Mouse (Mus musculus) embryonic facial prominence, embryonic 14.5 days (tissue): ENCODE data around the gene Lrg1. TPM values are rescaled to one million over a fixed set of nuclear protein-coding genes. Genes with fewer than 3 reads are reported as not detected.

ENCODE experiments used
- ATAC-seq: fragments of 200-750 bp; cut with Nextera tagmentation; 2 replicates; pipeline ENCODE4 v1.8.0; 2017; ENCODE audit warnings: low read depth, moderate number of reproducible peaks, moderate TSS enrichment
- DNase-seq: peaks from one replicate; pipeline ENCODE4 v3.0.0-alpha.2; 2015; ENCODE audit warnings: low spot score
- H3K27ac ChIP-seq: fragments of 300-500 bp; sonication (generic); replicated peaks from 2 replicates; pipeline ENCODE4 v1.5.1; 2014; ENCODE audit warnings: low read depth, mild to moderate bottlenecking, low read length, moderate library complexity
- H3K27me3 ChIP-seq: fragments of 300-500 bp; sonication (generic); replicated peaks from 2 replicates; pipeline ENCODE4 v1.6.1; 2014; ENCODE audit warnings: low read length; ENCODE audit not compliant: control insufficient read depth, insufficient read depth
- H3K36me3 ChIP-seq: fragments of 300-500 bp; sonication (generic); 2 replicates; pipeline ENCODE4 v1.6.1; 2014; ENCODE audit warnings: low read length, mixed read lengths; ENCODE audit not compliant: control insufficient read depth, insufficient read depth
- H3K4me1 ChIP-seq: fragments of 300-500 bp; sonication (generic); 2 replicates; pipeline ENCODE4 v1.6.1; 2014; ENCODE audit warnings: antibody characterized with exemption, low read length; ENCODE audit not compliant: control insufficient read depth, insufficient read depth
- H3K4me2 ChIP-seq: fragments of 300-500 bp; sonication (generic); 2 replicates; pipeline ENCODE4 v1.6.1; 2014; ENCODE audit warnings: low read depth, mild to moderate bottlenecking, low read length, moderate library complexity, mixed read lengths
- H3K4me3 ChIP-seq: fragments of 300-500 bp; sonication (generic); 2 replicates; pipeline ENCODE4 v1.5.1; 2014; ENCODE audit warnings: low read depth, mild to moderate bottlenecking, low read length
- H3K9ac ChIP-seq: fragments of 300-500 bp; sonication (generic); 2 replicates; pipeline ENCODE4 v1.6.1; 2014; ENCODE audit warnings: low read depth, mild to moderate bottlenecking, low read length, moderate library complexity, mixed read lengths
- H3K9me3 ChIP-seq: fragments of 300-500 bp; sonication (generic); 2 replicates; pipeline ENCODE4 v1.6.1; 2016; ENCODE audit warnings: low read length; ENCODE audit not compliant: control insufficient read depth
- polyA plus RNA-seq: library from polyadenylated mRNA; unstranded; fragments of >200 nt; fragmentation: Nextera tagmentation; extraction: Ambion mirVana; gene quantifications from 2 replicates; pipeline ENCODE4 v1.2.1, GENCODE M21; 2014

Gene Lrg1
- polyA plus RNA-seq, 1 experiment from 2014 or later, result 1.3 TPM

DNA sequence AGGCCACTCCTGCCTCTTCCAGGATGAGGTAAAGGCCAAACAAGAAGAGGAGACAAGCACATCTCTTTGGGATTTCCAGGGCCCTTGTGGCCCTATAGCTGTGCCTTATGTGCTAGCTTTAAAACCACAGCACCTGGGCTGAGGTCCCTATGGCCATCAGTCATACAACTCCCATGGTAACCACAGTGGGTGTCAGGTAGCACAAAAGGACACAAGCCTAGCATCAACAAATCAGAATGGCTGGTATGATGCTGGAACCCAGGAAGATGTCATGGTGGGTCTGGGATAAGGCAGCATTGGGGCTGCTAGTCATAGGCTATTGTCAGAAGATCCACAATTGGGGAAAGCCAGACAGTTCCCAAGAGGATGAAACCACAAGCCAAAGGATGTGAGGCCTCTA, 50.7 kb downstream of the Lrg1 start:
- H3K27me3 ChIP-seq, result no peaks in the 10 kb centered on the region
- H3K4me2 ChIP-seq, result no peak overlapping the region
- DNase-seq (no peak), ATAC-seq (no peak)
- H3K27ac ChIP-seq, result no peak overlapping the region
- no peak overlapping the region for H3K4me3 ChIP-seq
- peaks cover 74% of the 10 kb centered on the region for H3K36me3 ChIP-seq
- peaks cover 15% of the 10 kb centered on the region for H3K4me1 ChIP-seq
- H3K9me3 ChIP-seq, result no peaks in the 10 kb centered on the region
- no peak overlapping the region for H3K9ac ChIP-seq

Other genes starting within 250 kb of the Lrg1 start
- 8.5 and 11.7 TPM in 2 replicates for gene Zfp119a, start 243.1 kb downstream of the Lrg1 start, polyA plus RNA-seq
- gene Zfp959, start 229.9 kb downstream of the Lrg1 start, polyA plus RNA-seq, result 7.9 and 10.4 TPM in 2 replicates
- 6.0 and 7.3 TPM in 2 replicates for gene Zfp119b, start 172.5 kb downstream of the Lrg1 start, polyA plus RNA-seq
- 3.5 and 4.2 TPM in 2 replicates for gene Ebi3, start 169.4 kb downstream of the Lrg1 start, polyA plus RNA-seq
- 16.8 and 20.2 TPM in 2 replicates for gene Yju2, start 162.9 kb downstream of the Lrg1 start, polyA plus RNA-seq
- gene Shd, start 151.5 kb downstream of the Lrg1 start, polyA plus RNA-seq, result 11.0 and 18.9 TPM in 2 replicates
- gene Fsd1, start 135.5 kb downstream of the Lrg1 start, polyA plus RNA-seq, result 13.0 and 19.8 TPM in 2 replicates
- 12.4 and 14.1 TPM in 2 replicates for gene Stap2, start 116.4 kb downstream of the Lrg1 start, polyA plus RNA-seq
- gene Mpnd, start 116.3 kb downstream of the Lrg1 start, polyA plus RNA-seq, result 81.8 and 107 TPM in 2 replicates
- gene Sh3gl1, start 85.4 kb downstream of the Lrg1 start, polyA plus RNA-seq, result 156 and 167 TPM in 2 replicates
- gene Chaf1a, start 81.6 kb downstream of the Lrg1 start, polyA plus RNA-seq, result 14.2 and 16.5 TPM in 2 replicates
- gene Ubxn6, start 47.0 kb downstream of the Lrg1 start, polyA plus RNA-seq, result 32.7 and 39.8 TPM in 2 replicates
- 75.6 and 84.3 TPM in 2 replicates for gene Hdgfl2, start 42.4 kb downstream of the Lrg1 start, polyA plus RNA-seq
- gene Plin4, start 12.2 kb downstream of the Lrg1 start, polyA plus RNA-seq, result 0.08 and 0.33 TPM in 2 replicates
- 0.54 and 0.57 TPM in 2 replicates for gene Plin5, start 4.4 kb downstream of the Lrg1 start, polyA plus RNA-seq
- gene Sema6b, start 18.3 kb upstream of the Lrg1 start, polyA plus RNA-seq, result 4.3 and 5.4 TPM in 2 replicates
- gene Tnfaip8l1, start 40.5 kb upstream of the Lrg1 start, polyA plus RNA-seq, result 10.2 and 12.3 TPM in 2 replicates
- gene Mydgf, start 61.9 kb upstream of the Lrg1 start, polyA plus RNA-seq, result 98.8 and 99.5 TPM in 2 replicates
- 32.5 and 37.1 TPM in 2 replicates for gene Dpp9, start 96.9 kb upstream of the Lrg1 start, polyA plus RNA-seq
- gene Fem1a, start 134.8 kb upstream of the Lrg1 start, polyA plus RNA-seq, result 19.6 and 20.5 TPM in 2 replicates
- gene Ticam1, start 154.8 kb upstream of the Lrg1 start, polyA plus RNA-seq, result 6.9 and 8.1 TPM in 2 replicates
- 76.9 and 88.4 TPM in 2 replicates for gene Plin3, start 170.9 kb upstream of the Lrg1 start, polyA plus RNA-seq
- gene Arrdc5, start 178.3 kb upstream of the Lrg1 start, polyA plus RNA-seq, result not detected in 2 replicates
- gene Uhrf1, start 181.3 kb upstream of the Lrg1 start, polyA plus RNA-seq, result 74.8 and 90.9 TPM in 2 replicates
- gene Kdm4b, start 204.1 kb upstream of the Lrg1 start, polyA plus RNA-seq, result 29.1 and 32.3 TPM in 2 replicates